Mouse (Mus musculus): ENCODE measurements around the gene Gm6096. TPM values are rescaled to one million over a fixed set of nuclear protein-coding genes. Genes with fewer than 3 reads are reported as not detected.

Gm6096 gene
- polyA plus RNA-seq, 1 experiment from 2014 or later = 1.2 TPM

DNA sequence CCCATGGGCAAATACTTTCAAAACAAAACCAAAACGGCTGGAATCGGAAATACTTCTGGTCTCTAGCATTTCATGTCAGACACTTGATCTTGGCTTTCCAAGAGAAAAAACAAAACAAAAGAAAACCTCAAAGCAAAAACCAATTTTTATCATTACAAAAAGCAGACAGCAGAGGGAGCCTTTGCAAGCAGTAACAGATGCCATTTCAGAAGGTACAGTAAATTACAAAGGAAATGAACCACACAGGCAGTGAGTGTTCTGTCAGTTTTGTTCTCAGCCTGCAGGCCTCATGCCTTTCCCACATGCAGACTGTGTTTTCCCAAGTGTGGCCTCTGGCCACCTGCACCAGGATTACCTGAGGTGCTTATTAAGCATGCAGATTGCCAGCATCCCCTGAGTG is 1.2 kb downstream of the Gm6096 start:
- Histone ChIP-seq H3K9ac (ENCODE audit: low read length) (no peak overlapping the region), H3K4me2 (ENCODE audit: low read depth) (no peak overlapping the region), H3K4me3 (ENCODE audit: low read depth, low read length) (no peak overlapping the region), H3K4me1 (ENCODE audit: control insufficient read depth, insufficient read depth, low read length) (no peaks in the 10 kb centered on the region), H3K9me3 (ENCODE audit: control insufficient read depth, low read length) (no peaks in the 10 kb centered on the region), H3K27me3 (ENCODE audit: control insufficient read depth, insufficient read depth, low read length) (no peaks in the 10 kb centered on the region), H3K36me3 (ENCODE audit: control insufficient read depth, insufficient read depth, low read length) (peaks cover 4% of the 10 kb centered on the region), H3K27ac (ENCODE audit: low read depth, low read length) (no peak overlapping the region)
- 94% methylated on average over 2 of the region's 2 CpGs for WGBS
- no peak for DNase-seq (ENCODE audit: low spot score)
- no peak for ATAC-seq (ENCODE audit: insufficient read depth, low FRiP score, low TSS enrichment)

DNA sequence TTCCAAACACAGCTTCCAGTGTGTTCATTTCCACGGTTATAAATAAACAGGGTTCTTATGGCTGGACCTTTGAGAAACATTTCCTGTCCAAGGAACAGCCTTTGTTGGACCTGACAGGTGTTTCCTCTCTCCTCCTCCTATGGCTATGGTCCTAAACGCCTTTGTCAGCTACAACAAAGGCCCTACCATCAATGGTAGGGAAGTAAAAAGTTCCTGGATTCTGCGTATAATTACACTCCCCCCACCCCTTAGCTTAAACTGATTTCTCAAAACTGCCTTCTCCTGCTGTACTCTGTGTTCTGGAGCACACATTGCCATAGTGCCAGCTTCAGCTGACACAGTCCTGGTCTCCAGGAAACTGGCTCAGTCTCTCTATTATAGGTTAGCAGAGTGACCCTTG is 4.3 kb downstream of the Gm6096 start:
- Histone ChIP-seq H3K4me3 (ENCODE audit: low read depth, low read length) (no peak overlapping the region), H3K36me3 (ENCODE audit: control insufficient read depth, insufficient read depth, low read length) (peaks cover 2% of the 10 kb centered on the region), H3K27me3 (ENCODE audit: control insufficient read depth, insufficient read depth, low read length) (no peaks in the 10 kb centered on the region), H3K9me3 (ENCODE audit: control insufficient read depth, low read length) (no peaks in the 10 kb centered on the region), H3K4me2 (ENCODE audit: low read depth) (no peak overlapping the region), H3K4me1 (ENCODE audit: control insufficient read depth, insufficient read depth, low read length) (no peaks in the 10 kb centered on the region), H3K9ac (ENCODE audit: low read length) (no peak overlapping the region), H3K27ac (ENCODE audit: low read depth, low read length) (no peak overlapping the region)
- no peak for ATAC-seq (ENCODE audit: insufficient read depth, low FRiP score, low TSS enrichment)
- DNase-seq (ENCODE audit: low spot score) = no peak
- WGBS = 75% methylated on average over 3 of the region's 3 CpGs

DNA sequence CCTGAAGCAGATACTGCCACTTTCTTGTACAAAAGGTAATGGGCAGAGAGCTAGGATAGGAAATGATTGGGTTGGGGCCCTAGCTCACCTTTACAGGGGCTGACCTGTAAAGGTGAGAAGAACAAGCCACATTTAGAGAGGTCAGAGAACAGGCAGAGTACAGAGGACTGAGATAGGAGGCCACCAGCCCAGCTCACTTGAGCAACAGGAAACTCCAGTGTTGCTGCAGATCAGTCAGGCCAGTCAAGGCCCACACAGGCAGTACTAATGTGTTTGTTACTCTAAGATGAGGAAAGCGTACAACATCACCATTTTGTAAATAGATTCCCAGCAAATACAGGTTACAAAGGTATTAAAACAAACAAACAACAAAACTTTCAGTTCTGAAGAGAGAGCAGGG is 5.1 kb downstream of the Gm6096 start:
- Histone ChIP-seq H3K9ac (ENCODE audit: low read length) (no peak overlapping the region), H3K9me3 (ENCODE audit: control insufficient read depth, low read length) (no peaks in the 10 kb centered on the region), H3K27ac (ENCODE audit: low read depth, low read length) (no peak overlapping the region), H3K4me3 (ENCODE audit: low read depth, low read length) (no peak overlapping the region), H3K4me2 (ENCODE audit: low read depth) (no peak overlapping the region), H3K27me3 (ENCODE audit: control insufficient read depth, insufficient read depth, low read length) (no peaks in the 10 kb centered on the region), H3K4me1 (ENCODE audit: control insufficient read depth, insufficient read depth, low read length) (no peaks in the 10 kb centered on the region), H3K36me3 (ENCODE audit: control insufficient read depth, insufficient read depth, low read length) (peaks cover 2% of the 10 kb centered on the region)
- DNase-seq (ENCODE audit: low spot score) = no peak
- no peak for ATAC-seq (ENCODE audit: insufficient read depth, low FRiP score, low TSS enrichment)
- WGBS = 96% methylated on average over 1 of the region's 1 CpGs

DNA sequence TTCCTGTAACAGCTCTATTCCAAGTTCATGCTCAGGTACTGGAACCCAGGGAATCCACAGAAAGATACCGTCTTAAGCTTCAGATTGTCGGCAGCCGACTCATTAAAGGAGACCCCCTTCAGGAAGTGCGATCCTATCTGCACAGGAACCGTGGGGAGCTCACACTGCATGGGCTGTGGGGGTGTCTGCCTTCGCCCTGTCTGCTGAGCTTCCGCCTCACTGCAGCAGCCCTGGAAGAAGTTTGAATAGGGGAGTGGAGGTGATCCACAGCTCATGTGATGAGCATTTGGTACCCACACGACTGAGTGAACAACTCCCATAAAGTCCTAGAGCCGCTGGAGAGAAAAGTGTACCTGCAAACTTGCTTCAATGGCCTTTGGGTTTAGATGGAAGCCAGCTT is 6.4 kb downstream of the Gm6096 start:
- H3K4me1 ChIP-seq (ENCODE audit: control insufficient read depth, insufficient read depth, low read length) = no peaks in the 10 kb centered on the region
- H3K36me3 ChIP-seq (ENCODE audit: control insufficient read depth, insufficient read depth, low read length) = peaks cover 4% of the 10 kb centered on the region
- no peak overlapping the region for H3K9ac ChIP-seq (ENCODE audit: low read length)
- H3K4me3 ChIP-seq (ENCODE audit: low read depth, low read length) = no peak overlapping the region
- H3K27me3 ChIP-seq (ENCODE audit: control insufficient read depth, insufficient read depth, low read length) = no peaks in the 10 kb centered on the region
- ATAC-seq (ENCODE audit: insufficient read depth, low FRiP score, low TSS enrichment) = no peak
- H3K4me2 ChIP-seq (ENCODE audit: low read depth) = no peak overlapping the region
- WGBS = 84% methylated on average over 9 of the region's 9 CpGs
- no peak overlapping the region for H3K27ac ChIP-seq (ENCODE audit: low read depth, low read length)
- H3K9me3 ChIP-seq (ENCODE audit: control insufficient read depth, low read length) = no peaks in the 10 kb centered on the region
- no peak for DNase-seq (ENCODE audit: low spot score)

DNA sequence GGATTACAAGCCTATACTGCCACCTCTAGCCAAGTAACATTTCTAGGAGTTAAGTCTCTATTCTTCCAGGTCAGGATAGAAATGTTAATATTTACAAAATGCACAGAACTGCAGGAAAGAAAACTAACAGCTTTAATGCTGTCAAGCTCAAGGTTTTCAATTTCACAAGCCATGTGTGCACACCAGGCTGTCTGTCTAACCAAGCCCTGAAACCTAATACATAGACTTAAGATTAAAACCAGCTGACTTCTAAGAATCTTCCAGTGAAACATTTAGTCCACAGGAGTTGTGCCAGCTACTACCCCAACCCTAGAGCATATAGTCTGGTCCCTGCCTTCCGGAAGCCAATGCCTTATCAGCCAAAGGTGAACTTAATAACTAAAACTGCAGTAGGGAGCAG is 7.6 kb downstream of the Gm6096 start:
- H3K9ac ChIP-seq (ENCODE audit: low read length) = no peak overlapping the region
- ATAC-seq (ENCODE audit: insufficient read depth, low FRiP score, low TSS enrichment) = no peak
- H3K4me2 ChIP-seq (ENCODE audit: low read depth) = no peak overlapping the region
- H3K27me3 ChIP-seq (ENCODE audit: control insufficient read depth, insufficient read depth, low read length) = no peaks in the 10 kb centered on the region
- H3K27ac ChIP-seq (ENCODE audit: low read depth, low read length) = no peak overlapping the region
- H3K4me1 ChIP-seq (ENCODE audit: control insufficient read depth, insufficient read depth, low read length) = no peaks in the 10 kb centered on the region
- DNase-seq (ENCODE audit: low spot score) = no peak
- peaks cover 4% of the 10 kb centered on the region for H3K36me3 ChIP-seq (ENCODE audit: control insufficient read depth, insufficient read depth, low read length)
- H3K4me3 ChIP-seq (ENCODE audit: low read depth, low read length) = no peak overlapping the region
- WGBS = 85% methylated on average over 1 of the region's 1 CpGs
- no peaks in the 10 kb centered on the region for H3K9me3 ChIP-seq (ENCODE audit: control insufficient read depth, low read length)

DNA sequence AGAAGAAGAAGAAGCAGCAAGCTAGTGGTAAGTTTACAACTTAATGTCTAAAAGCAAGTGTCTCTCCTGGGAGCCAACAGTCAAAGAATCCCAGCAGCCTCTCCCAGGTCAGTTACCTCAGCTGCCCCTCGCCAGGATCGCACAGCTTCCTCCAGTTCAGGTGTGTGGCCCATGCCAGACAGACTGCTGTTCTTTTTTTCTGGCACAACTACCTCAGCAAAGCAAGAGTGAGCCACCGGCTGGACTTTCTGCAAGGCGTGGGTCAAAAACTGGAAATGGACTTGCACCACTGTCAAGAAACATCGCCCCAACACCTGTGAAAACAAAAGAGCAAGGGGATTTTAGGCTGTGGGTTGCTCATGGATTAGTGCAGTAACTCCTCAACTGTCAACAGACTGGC is 12.6 kb downstream of the Gm6096 start:
- no peak for DNase-seq (ENCODE audit: low spot score)
- Histone ChIP-seq H3K9me3 (ENCODE audit: control insufficient read depth, low read length) (no peaks in the 10 kb centered on the region), H3K4me2 (ENCODE audit: low read depth) (no peak overlapping the region), H3K9ac (ENCODE audit: low read length) (no peak overlapping the region), H3K36me3 (ENCODE audit: control insufficient read depth, insufficient read depth, low read length) (0 out of 2 replicates have a peak, but pooled peaks cover 2% of the 10 kb centered on the region), H3K4me1 (ENCODE audit: control insufficient read depth, insufficient read depth, low read length) (no peaks in the 10 kb centered on the region), H3K27ac (ENCODE audit: low read depth, low read length) (no peak overlapping the region), H3K27me3 (ENCODE audit: control insufficient read depth, insufficient read depth, low read length) (no peaks in the 10 kb centered on the region), H3K4me3 (ENCODE audit: low read depth, low read length) (no peak overlapping the region)
- 84% methylated on average over 5 of the region's 5 CpGs for WGBS
- no peak for ATAC-seq (ENCODE audit: insufficient read depth, low FRiP score, low TSS enrichment)

DNA sequence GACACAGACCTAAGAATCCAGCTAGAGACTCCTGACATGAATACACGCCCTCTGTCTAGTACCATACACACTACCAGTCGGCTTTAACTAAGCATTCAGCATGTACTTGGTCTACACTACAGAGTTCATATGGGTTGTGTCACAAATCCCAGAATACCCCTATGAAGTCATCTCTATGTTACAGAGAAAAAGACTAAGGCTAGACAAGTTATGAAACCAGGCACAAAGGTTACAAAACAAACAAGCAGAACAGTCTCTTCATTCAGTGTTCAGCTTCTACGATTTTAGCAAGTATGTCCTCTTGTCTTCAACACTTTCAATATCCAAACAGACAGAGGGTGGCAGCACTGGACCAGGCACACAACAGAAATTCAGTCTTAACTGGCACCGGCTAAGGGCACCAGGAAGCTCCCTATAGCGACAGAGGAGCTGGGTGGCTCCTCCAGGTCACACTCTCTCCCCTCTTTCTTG is 15.1 kb downstream of the Gm6096 start:
- no peaks in the 10 kb centered on the region for H3K4me1 ChIP-seq (ENCODE audit: control insufficient read depth, insufficient read depth, low read length)
- DNase-seq (ENCODE audit: low spot score) = no peak
- no peak overlapping the region for H3K4me2 ChIP-seq (ENCODE audit: low read depth)
- H3K36me3 ChIP-seq (ENCODE audit: control insufficient read depth, insufficient read depth, low read length) = 0 out of 2 replicates have a peak, but pooled peaks cover 2% of the 10 kb centered on the region
- no peak overlapping the region for H3K27ac ChIP-seq (ENCODE audit: low read depth, low read length)
- H3K27me3 ChIP-seq (ENCODE audit: control insufficient read depth, insufficient read depth, low read length) = no peaks in the 10 kb centered on the region
- WGBS = 67% methylated on average over 5 of the region's 5 CpGs
- no peak overlapping the region for H3K9ac ChIP-seq (ENCODE audit: low read length)
- ATAC-seq (ENCODE audit: insufficient read depth, low FRiP score, low TSS enrichment) = no peak
- H3K4me3 ChIP-seq (ENCODE audit: low read depth, low read length) = no peak overlapping the region
- H3K9me3 ChIP-seq (ENCODE audit: control insufficient read depth, low read length) = no peaks in the 10 kb centered on the region

DNA sequence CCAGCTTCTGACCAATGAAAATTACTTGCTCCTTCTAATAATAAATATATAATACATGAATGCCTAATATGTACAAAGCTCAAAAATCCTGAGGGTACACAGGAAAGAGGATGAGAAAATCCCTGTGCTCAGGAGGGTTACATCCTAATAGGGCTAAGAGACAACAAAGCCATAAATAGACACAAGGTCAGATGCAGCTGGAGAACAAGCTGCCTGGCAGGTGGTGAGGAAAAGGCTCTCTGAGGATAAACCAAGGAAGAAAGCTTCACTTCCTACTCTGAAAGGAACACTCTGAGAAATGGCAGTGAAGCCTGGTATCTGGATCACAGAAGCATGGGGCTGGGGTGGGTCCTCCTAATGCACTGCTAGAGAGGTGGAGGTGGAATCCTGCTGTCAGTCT is 15.6 kb downstream of the Gm6096 start:
- Histone ChIP-seq H3K36me3 (ENCODE audit: control insufficient read depth, insufficient read depth, low read length) (0 out of 2 replicates have a peak, but pooled peaks cover 2% of the 10 kb centered on the region), H3K9ac (ENCODE audit: low read length) (no peak overlapping the region), H3K27ac (ENCODE audit: low read depth, low read length) (no peak overlapping the region)

DNA sequence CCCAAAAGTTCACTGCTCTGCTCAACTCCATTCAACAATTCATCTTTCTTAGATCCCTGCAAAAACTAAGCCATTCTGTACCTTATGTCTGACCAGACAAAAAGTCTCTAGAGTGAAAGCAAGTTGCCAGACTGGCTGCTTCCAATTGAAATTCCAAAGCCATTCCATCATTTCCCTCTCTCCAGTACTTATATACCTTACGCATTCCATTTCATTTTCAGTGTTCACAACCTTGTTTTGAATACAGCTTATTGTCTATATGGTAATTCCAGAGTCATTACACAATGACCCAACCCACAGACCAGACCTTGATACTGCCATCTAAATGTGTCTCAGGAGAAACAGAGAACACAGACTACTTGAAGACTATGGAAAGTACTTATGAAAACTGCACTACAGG is 17.6 kb downstream of the Gm6096 start:
- no peak for ATAC-seq (ENCODE audit: insufficient read depth, low FRiP score, low TSS enrichment)

More for the DNA sequence above, 15.6 kb downstream of the Gm6096 start:
- no peak for ATAC-seq (ENCODE audit: insufficient read depth, low FRiP score, low TSS enrichment)
- Histone ChIP-seq H3K27me3 (ENCODE audit: control insufficient read depth, insufficient read depth, low read length) (no peaks in the 10 kb centered on the region), H3K4me1 (ENCODE audit: control insufficient read depth, insufficient read depth, low read length) (no peaks in the 10 kb centered on the region), H3K9me3 (ENCODE audit: control insufficient read depth, low read length) (no peaks in the 10 kb centered on the region), H3K4me2 (ENCODE audit: low read depth) (no peak overlapping the region), H3K4me3 (ENCODE audit: low read depth, low read length) (no peak overlapping the region)
- DNase-seq (ENCODE audit: low spot score) = no peak

More for the DNA sequence above, 17.6 kb downstream of the Gm6096 start:
- Histone ChIP-seq H3K27me3 (ENCODE audit: control insufficient read depth, insufficient read depth, low read length) (no peaks in the 10 kb centered on the region), H3K27ac (ENCODE audit: low read depth, low read length) (no peak overlapping the region), H3K9ac (ENCODE audit: low read length) (no peak overlapping the region), H3K4me1 (ENCODE audit: control insufficient read depth, insufficient read depth, low read length) (no peaks in the 10 kb centered on the region), H3K9me3 (ENCODE audit: control insufficient read depth, low read length) (no peaks in the 10 kb centered on the region), H3K4me3 (ENCODE audit: low read depth, low read length) (no peak overlapping the region), H3K36me3 (ENCODE audit: control insufficient read depth, insufficient read depth, low read length) (no peaks in the 10 kb centered on the region), H3K4me2 (ENCODE audit: low read depth) (no peak overlapping the region)
- DNase-seq (ENCODE audit: low spot score) = no peak
- 78% methylated on average over 1 of the region's 1 CpGs for WGBS

Data from neural tube, embryonic 11.5 days (tissue).